Mouse (Mus musculus) stomach, embryonic 14.5 days (tissue): Measurements from ENCODE around the gene Sema6b. TPM values are rescaled to one million over a fixed set of nuclear protein-coding genes. Genes with fewer than 3 reads are reported as not detected.
A peak's percentile ranks its signal among the peaks of the same experiment; 100 is the strongest.

Experiments used
- ATAC-seq: fragments of 200-750 bp; cut with Nextera tagmentation; 2 replicates; pipeline ENCODE4 v1.8.0; 2017; ENCODE audit warnings: low read depth, moderate TSS enrichment; ENCODE audit not compliant: insufficient number of reproducible peaks, insufficient read depth, low FRiP score
- H3K27ac ChIP-seq: fragments of 300-500 bp; sonication (generic); 2 replicates; pipeline ENCODE4 v1.5.1; 2014; ENCODE audit warnings: mild to moderate bottlenecking, low read length, moderate library complexity, mixed read lengths
- H3K27me3 ChIP-seq: fragments of 300-500 bp; sonication (generic); 2 replicates; pipeline ENCODE4 v1.6.1; 2014; ENCODE audit warnings: low read length, control low read depth, mixed read lengths; ENCODE audit not compliant: control insufficient read depth, insufficient read depth
- H3K36me3 ChIP-seq: fragments of 300-500 bp; sonication (generic); 2 replicates; pipeline ENCODE4 v1.6.1; 2014; ENCODE audit warnings: mild to moderate bottlenecking, control low read depth, low read length, moderate library complexity, mixed read lengths; ENCODE audit not compliant: control insufficient read depth, insufficient read depth
- H3K4me1 ChIP-seq: fragments of 300-500 bp; sonication (generic); 2 replicates; pipeline ENCODE4 v1.6.1; 2014; ENCODE audit warnings: low read length, control low read depth, mixed read lengths; ENCODE audit not compliant: control insufficient read depth, insufficient read depth
- H3K4me2 ChIP-seq: fragments of 300-500 bp; sonication (generic); replicated peaks from 2 replicates; pipeline ENCODE4 v1.6.1; 2014; ENCODE audit warnings: low read depth, low read length, control low read depth
- H3K4me3 ChIP-seq: fragments of 300-500 bp; sonication (generic); 2 replicates; pipeline ENCODE4 v1.5.1; 2014; ENCODE audit warnings: low read depth, low read length, control low read depth
- H3K9ac ChIP-seq: fragments of 300-500 bp; sonication (generic); replicated peaks from 2 replicates; pipeline ENCODE4 v1.6.1; 2014; ENCODE audit warnings: low read depth, mild to moderate bottlenecking, control low read depth, low read length, moderate library complexity, mixed read lengths
- H3K9me3 ChIP-seq: fragments of 300-500 bp; sonication (generic); 2 replicates; pipeline ENCODE4 v1.6.1; 2016; ENCODE audit warnings: low read depth, low read length, control low read depth; ENCODE audit not compliant: control insufficient read depth
- WGBS: fragments of 180-500 bp; shearing (Covaris S2); extraction: QIAGEN DNeasy Blood & Tissue Kit; methylation state at CpG from one replicate; pipeline ENCODE4 v1.1.7; 2014; 5-methylcytosine and 5-hydroxymethylcytosine counted together
- polyA plus RNA-seq: library from polyadenylated mRNA; unstranded; fragments of >200 nt; fragmentation: Nextera tagmentation; extraction: Ambion mirVana; gene quantifications from 2 replicates; pipeline ENCODE4 v1.2.1, GENCODE M21; 2014

Gene Sema6b
- polyA plus RNA-seq, 1 experiment from 2014 or later = 1.3 TPM

DNA sequence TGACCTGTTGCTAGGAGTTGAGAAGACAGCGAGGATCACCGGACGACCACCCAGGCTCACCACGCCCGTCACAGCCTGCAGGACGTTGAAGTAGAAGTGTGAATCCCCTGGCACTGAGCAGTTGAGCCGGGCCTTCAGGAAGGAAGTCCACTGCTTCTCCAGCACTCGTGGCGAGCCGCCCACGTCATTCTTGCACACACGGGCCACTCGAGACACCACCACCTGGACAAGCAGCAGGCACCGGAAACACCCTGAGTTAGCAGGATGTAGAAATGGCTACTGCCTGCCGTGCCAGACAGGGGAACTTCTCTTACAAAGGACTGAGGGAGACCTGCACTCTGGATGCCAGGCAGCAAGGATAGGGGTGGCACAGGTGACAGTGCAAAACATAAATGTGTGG is 11.9 kb downstream of the Sema6b start:
- WGBS = 79% methylated on average over 15 of the region's 15 CpGs
- no peak for ATAC-seq
- no peak overlapping the region for H3K9ac ChIP-seq

DNA sequence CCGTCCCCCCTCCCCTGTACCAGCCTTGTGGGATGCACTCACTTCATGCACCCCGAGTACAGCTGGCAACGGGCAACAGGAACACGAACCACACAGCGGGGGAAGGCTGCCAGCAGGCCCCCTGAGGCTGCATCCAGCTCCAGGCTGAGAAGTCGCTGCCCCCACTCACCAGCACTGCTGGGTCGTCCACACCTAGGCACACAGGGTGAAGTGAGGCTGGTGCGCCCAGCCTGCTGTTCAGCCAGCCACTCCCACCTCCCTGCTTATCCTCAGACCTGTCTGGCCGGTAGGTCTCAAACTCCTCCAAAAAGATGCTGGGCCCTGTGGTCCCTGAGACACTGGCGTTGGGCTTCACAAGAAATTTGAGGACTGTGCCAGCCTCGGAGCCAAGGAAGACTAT is 14.0 kb downstream of the Sema6b start:
- no peak overlapping the region for H3K27ac ChIP-seq

More for the DNA sequence above, 11.9 kb downstream of the Sema6b start:
- Histone ChIP-seq H3K9me3 (no peaks in the 10 kb centered on the region), H3K4me1 (no peaks in the 10 kb centered on the region), H3K4me3 (no peak overlapping the region), H3K36me3 (no peaks in the 10 kb centered on the region), H3K27ac (no peak overlapping the region), H3K27me3 (peaks cover 5% of the 10 kb centered on the region), H3K4me2 (no peak overlapping the region)

DNA sequence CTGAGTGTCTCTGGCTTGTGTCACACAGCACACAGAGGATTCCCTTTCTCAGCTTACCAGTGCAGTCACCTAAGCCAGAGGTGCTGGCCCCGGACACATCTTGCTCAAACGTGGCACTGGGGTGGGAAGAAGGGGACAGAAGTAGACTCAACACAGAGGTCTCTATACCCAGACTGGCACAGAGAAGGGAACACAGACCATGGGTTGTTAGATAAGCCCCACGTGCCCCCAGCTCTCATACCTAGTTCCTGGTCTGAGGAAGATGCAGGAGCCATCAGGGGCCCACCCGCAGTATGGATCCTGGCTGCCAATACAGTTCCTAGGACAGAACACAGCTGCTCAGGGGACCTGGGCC is 14.9 kb downstream of the Sema6b start:
- Histone ChIP-seq H3K27ac (no peak overlapping the region), H3K4me3 (no peak overlapping the region), H3K36me3 (no peaks in the 10 kb centered on the region), H3K4me1 (no peaks in the 10 kb centered on the region), H3K27me3 (peaks cover 21% of the 10 kb centered on the region), H3K9me3 (peaks cover 10% of the 10 kb centered on the region), H3K4me2 (no peak overlapping the region), H3K9ac (no peak overlapping the region)
- ATAC-seq = no peak
- 80% methylated on average over 4 of the region's 4 CpGs for WGBS

More for the DNA sequence above, 14.0 kb downstream of the Sema6b start:
- Histone ChIP-seq H3K9ac (no peak overlapping the region), H3K9me3 (peaks cover 10% of the 10 kb centered on the region), H3K4me2 (no peak overlapping the region), H3K36me3 (no peaks in the 10 kb centered on the region), H3K4me1 (no peaks in the 10 kb centered on the region), H3K4me3 (no peak overlapping the region), H3K27me3 (peaks cover 11% of the 10 kb centered on the region)
- ATAC-seq = no peak
- WGBS = 78% methylated on average over 11 of the region's 11 CpGs

DNA sequence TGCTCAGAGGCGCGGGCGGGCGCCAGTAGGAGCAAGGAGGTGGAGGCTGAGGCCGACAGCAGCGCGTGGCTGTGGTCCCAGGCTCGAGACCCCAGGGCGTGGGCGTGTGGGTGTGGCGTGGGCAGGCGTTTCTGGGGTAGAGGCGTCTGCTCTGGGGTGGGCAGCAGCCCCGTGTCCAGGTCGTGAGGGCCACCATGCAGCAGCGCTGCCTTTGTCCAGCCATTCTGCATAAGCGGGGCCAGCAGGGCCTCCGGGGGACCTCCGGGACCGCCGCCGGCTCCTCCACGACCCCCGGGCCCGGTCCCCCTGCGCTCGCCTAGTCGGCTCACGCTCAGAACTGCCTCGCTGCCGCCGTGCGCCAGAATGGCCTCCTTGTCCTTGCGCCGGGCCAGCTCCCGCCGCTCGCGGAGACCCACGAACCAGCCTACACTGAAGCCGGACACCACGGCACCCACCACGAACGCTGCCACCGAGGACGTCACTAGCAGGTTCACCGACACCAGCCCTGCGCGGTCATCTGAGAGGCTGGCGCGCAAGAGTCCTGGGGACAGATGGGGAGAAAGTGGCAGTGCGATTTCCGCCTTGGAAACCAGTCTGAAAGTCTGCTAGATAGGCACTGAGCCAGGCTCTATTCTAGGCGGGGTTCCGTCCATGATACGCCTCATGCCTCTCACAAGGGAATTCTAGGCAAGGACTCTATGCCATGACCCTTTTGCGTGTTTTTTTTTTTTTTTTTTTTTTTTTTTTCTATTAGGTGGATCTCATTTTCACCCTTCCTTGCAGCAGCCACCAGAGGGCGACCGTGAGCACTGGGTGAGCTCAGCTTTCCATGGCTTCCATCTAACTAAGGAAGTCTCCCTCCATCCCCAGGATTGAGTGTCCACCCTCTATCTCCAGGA is 15.5 kb downstream of the Sema6b start:
- ATAC-seq = no peak; the same call in 1 of the 2 replicates
- 9% methylated on average over 58 of the region's 59 CpGs for WGBS

DNA sequence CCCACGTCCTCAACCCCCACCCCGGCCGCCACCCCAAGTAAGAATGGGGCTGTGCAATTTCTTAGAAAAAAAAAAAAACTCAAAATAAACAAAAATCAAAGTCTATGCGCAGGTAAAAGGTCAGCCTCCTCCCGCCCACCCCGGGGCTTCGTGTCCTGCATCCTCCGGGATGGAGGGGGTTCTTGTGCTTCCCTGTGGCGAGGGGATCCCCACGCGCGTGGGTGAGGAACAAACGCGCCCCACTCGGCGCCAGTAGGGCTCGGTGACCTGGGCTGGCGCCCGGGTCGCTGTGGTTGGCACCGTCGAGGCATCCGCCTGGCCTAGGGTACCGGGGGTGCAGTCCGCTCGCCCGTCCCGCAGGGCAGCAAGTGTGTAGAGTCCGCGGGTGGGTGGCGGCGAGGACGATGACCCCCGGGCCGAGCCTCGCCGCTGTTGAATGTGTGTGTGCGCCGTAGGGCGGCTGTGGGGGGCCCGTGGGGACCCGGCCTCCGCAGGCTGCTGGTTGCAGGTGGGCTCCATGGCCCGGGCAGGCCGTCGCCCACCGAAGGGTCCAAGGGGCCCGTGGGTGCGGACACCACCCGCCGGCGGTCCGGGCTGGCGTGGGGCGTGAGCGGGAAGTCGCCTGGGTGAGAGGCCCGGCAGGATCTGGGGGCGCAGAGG is 16.3 kb downstream of the Sema6b start:
- peak overlapping the region; percentile 83 for H3K4me2 ChIP-seq
- peaks cover 29% of the 10 kb centered on the region for H3K27me3 ChIP-seq
- no peak for ATAC-seq
- H3K4me3 ChIP-seq = peak overlapping the region; percentile 38
- no peak overlapping the region for H3K27ac ChIP-seq
- H3K4me1 ChIP-seq = peaks cover 3% of the 10 kb centered on the region; the same call in 1 of the 2 replicates
- H3K9ac ChIP-seq = peak overlapping the region; percentile 33; the same call in 1 of the 2 replicates
- 37% methylated on average over 58 of the region's 59 CpGs for WGBS
- H3K9me3 ChIP-seq = peaks cover 10% of the 10 kb centered on the region
- no peaks in the 10 kb centered on the region for H3K36me3 ChIP-seq

More for the DNA sequence above, 15.5 kb downstream of the Sema6b start:
- peak overlapping the region; percentile 33 for H3K9ac ChIP-seq
- peaks cover 3% of the 10 kb centered on the region; the same call in 1 of the 2 replicates for H3K4me1 ChIP-seq
- H3K36me3 ChIP-seq = no peaks in the 10 kb centered on the region
- H3K27me3 ChIP-seq = peaks cover 27% of the 10 kb centered on the region
- peak overlapping the region; percentile 38 for H3K4me3 ChIP-seq
- no peak overlapping the region for H3K27ac ChIP-seq
- H3K9me3 ChIP-seq = peaks cover 10% of the 10 kb centered on the region
- peak overlapping the region; percentile 83 for H3K4me2 ChIP-seq

DNA sequence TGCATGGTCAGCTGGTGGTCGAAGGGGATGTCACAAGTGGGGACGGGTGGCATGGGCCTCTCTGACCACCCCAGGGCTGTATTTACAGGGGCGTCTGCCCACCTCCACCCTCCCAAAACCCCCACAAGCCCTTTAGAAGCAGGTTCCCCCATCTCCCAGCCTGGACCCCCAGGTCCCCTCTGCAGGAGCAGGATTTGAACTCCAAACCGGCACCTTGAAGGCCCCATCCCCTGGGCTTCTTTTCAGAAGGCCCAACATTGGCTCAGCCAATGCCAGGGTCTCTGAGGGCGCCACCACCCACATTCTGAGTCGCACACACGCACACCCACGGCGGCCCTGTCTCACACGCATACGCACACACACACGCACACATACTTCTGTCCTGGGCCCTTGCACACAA is 17.0 kb downstream of the Sema6b start:
- H3K9me3 ChIP-seq = peaks cover 10% of the 10 kb centered on the region
- no peak overlapping the region for H3K4me2 ChIP-seq
- no peak overlapping the region for H3K4me3 ChIP-seq
- H3K27ac ChIP-seq = no peak overlapping the region
- 89% methylated on average over 12 of the region's 12 CpGs for WGBS
- no peaks in the 10 kb centered on the region for H3K36me3 ChIP-seq
- H3K27me3 ChIP-seq = peaks cover 29% of the 10 kb centered on the region
- peaks cover 3% of the 10 kb centered on the region; the same call in 1 of the 2 replicates for H3K4me1 ChIP-seq
- no peak for ATAC-seq
- no peak overlapping the region for H3K9ac ChIP-seq

DNA sequence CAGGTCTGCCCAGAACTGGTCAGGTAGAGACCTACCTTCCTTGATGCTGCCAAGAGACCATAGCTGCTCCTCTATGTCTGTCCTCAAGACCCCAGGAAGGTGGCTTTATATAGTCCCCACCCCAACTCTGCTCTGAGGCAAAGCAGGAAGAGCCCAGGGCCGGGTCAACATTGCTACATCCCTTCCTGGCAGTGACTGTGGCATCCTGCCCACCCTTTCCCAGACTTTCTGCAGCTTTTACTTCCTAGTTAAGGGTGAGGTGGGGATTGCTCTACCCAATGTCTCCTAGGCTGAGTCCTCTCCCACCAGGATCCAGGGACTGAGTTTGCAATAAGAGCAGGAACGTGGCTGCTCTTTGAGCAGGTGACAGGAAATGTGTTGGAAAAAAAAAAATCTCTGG is 18.3 kb downstream of the Sema6b start, which contains the start of gene Lrg1:
Gene Lrg1, minus strand, starts transcription at position 176 of the 400 bp plus-strand sequence.
- Histone ChIP-seq H3K9me3 (peaks cover 10% of the 10 kb centered on the region), H3K27ac (no peak within 1 kb of the TSS), H3K4me1 (peaks cover 3% of the 10 kb centered on the region; the same call in 1 of the 2 replicates), H3K9ac (no peak within 1 kb of the TSS), H3K27me3 (peaks cover 29% of the 10 kb centered on the region), H3K4me3 (no peak within 1 kb of the TSS), H3K36me3 (no peaks in the 10 kb centered on the region), H3K4me2 (no peak within 1 kb of the TSS)
- ATAC-seq = no peak
- WGBS = 72% methylated on average over 2 of the region's 2 CpGs

DNA sequence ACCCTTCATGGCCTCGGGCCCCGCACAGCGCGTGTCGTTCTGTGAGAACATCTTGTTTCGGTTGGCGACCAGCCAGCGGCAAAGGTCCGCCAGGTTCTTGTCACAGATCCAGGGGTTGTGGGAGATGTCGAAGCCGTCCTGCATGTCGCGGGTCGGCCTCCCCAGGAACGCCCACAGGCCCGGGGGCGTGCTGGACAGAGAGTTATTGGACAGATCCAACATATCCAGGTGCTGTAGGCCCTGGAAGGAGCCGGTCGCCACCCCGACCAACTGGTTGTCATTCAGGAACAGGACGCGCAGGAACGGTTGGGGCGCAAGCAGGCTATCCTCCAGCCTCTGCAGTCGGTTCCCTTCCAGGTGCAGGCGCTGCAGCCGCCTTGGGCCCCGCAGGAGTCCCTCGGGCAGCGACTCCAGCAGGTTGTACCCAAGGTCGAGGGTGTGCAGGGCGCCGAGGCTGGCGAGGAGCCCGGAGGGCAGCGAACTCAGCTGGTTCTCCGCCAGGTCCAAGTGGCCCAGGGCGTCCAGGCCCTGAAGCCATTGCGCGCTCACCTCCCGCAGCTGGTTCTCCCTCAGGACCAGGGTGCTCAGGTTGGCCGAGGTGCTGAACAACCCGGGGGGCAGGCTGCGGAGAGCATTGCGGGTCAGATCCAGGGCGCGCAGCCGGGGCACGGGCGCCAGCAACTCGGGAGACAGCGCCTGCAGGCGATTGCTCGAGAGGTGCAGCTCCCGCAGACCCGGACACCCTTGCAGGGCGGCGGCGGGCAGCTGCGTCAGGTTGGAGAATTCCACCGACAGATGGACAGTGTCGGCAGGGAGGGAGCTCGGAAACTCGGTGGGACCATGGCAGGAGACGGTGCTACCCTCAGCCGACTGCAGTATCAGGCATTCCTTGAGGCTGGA is 19.9 kb downstream of the Sema6b start:
- H3K9ac ChIP-seq = no peak overlapping the region
- H3K36me3 ChIP-seq = no peaks in the 10 kb centered on the region
- 5% methylated on average over 66 of the region's 66 CpGs for WGBS
- H3K27me3 ChIP-seq = peaks cover 29% of the 10 kb centered on the region
- no peak for ATAC-seq
- H3K4me2 ChIP-seq = peak overlapping the region; percentile 23
- H3K4me3 ChIP-seq = no peak overlapping the region
- H3K9me3 ChIP-seq = peaks cover 10% of the 10 kb centered on the region
- H3K27ac ChIP-seq = no peak overlapping the region
- H3K4me1 ChIP-seq = peaks cover 3% of the 10 kb centered on the region; the same call in 1 of the 2 replicates
